Mouse (Mus musculus) ovary, postnatal 10 days (tissue): ENCODE data around the gene Usp46.

ENCODE experiments used
- DNase-seq: peaks from one replicate; pipeline ENCODE4 v3.0.0; 2022; ENCODE audit warnings: low spot score

Usp46 gene

GRCm38 (mm10) chr5:74068714-74069321 is 587 bp upstream of the Usp46 start:
- no peak for DNase-seq

DNA sequence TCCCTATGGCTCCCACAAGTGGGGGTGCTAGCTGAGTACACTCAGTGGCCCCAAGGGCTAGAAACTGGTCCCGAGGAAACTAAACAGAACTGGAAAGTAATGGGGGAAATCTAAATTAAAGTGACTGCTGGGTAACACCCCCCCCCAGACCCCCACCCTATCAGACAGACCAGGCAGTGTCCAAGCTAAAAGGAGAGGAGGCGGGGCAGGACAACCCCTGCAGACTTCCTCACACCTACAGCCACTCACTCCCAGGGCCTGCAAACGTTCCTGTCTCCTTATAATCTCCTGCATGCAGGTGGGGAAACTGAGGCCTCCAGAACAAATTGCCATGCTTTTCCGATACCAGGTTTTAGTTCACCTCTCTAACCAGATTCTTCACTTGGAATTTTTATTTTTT is 885 bp downstream of the Usp46 start:
- DNase-seq, result no peak

DNA sequence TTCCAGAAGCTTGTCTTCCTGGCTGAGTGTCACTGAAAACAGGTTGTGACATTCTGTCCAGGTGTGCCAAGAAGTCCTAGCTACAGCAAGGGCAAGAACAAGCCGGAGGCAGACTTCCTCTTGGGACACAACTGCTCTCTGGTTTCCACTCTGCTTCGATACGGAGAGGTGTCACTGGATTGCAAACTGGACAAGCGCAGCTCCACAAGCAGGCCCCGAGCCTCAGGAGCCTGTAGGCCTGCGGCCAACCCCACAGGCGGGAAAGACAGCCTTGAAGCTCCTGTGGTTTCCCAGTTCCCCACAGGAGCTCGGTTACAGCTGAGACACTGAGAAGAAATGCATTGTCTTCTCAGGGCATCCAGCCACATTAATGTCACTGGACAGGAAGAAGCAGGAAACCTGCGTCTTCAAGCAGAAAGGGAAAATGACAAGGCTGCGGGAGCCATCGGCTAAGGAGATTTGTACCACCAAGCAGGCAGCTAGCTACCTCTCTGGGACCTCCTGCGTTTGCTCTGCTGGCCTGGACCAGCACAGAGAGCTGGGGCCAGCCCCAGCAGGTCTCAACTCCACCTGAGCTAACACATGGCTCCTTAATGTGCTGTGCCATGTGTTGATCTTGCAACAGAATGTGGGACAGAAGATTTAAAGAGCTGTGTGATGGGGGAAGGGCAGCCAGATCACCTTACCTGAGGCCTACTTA is 1.7 kb downstream of the Usp46 start:
- DNase-seq, result no peak

DNA sequence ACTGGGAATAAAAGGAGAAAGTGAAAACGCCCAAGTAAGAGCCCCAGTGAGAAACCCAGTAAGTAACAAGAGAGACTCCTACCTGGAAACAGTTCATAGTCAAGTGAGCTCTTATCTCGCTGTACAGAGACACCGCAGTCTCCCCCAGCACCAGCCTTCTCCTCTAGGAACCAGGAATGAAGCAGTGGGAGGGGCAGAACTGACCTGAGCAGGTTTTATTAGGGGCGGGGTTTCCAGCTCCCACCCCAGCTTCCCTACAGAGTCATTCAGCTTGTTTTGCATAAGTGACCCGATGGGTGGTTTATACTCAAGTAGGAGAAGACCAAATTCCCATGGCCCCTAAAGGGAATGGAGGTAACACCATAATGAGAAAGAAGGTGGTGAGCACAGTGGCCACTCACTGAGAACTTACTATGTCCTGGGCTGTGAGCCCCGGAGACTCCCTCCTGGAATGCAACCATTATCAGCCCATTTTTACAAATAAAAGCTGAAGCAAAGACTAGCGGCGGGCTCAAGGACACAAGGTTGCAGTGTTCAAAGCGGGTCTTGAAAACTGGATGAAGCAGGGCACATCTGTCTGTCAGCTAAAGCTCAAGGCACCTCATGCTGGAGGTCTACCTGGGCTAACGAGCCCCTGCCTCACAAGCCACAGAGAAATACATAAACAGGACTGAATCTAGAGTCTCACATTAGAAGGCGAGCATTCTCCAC is 2.5 kb downstream of the Usp46 start:
- no peak for DNase-seq

- DNase-seq, result no peak
Measured at GRCm38 (mm10) chr5:74064844-74065243, 3.4 kb downstream of the Usp46 start.

- no peak for DNase-seq
Measured at GRCm38 (mm10) chr5:74063226-74063747, 4.9 kb downstream of the Usp46 start.

DNA sequence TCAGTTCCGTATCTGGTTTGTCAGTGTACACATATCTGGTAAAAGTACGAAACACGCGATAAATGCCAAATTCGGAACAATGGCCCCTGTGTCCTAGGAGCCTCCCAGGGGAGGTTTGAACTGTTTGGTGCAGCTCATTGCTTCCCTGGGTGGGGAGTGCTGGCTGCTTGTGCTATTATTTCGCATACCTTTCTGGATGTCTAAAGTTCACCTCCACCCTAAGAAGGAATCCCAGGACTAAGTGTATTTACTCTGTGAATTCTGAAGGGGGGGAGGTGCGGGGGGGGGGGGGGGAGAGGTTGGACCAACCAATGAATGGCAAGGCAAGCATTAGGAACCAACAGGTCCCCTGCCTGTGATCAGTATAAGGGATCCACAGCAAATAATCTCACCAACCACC is 6.0 kb downstream of the Usp46 start:
- DNase-seq, result no peak

DNA sequence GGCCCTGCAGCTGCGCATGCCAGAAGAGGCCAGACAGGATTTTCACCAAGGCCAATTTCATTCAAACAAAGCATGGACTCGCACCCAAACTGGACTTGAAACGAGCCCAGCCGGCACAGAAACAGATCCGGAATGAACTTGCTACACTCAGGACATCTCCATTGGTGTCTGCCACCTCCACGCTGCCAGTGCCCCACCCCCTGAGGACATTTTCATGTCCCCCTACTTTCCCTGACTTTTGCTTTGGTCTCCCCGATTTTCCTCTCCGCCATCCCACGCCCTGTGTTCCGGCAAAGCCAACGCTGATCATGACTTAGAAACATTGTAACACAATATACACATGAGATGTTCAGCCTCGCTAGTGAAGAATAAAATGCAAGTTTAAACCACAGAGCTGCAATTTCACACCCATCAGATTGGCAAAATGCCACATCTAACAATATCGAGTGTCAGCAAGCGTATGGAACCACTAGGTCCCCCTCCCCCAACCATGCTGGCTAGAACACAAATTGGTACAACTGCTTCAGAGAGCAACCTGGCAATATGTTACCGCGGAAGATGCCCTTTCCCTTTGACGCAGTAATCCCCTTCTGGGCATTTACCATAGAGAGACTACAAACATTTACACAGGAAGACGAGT is 6.7 kb downstream of the Usp46 start:
- DNase-seq, result no peak

DNA sequence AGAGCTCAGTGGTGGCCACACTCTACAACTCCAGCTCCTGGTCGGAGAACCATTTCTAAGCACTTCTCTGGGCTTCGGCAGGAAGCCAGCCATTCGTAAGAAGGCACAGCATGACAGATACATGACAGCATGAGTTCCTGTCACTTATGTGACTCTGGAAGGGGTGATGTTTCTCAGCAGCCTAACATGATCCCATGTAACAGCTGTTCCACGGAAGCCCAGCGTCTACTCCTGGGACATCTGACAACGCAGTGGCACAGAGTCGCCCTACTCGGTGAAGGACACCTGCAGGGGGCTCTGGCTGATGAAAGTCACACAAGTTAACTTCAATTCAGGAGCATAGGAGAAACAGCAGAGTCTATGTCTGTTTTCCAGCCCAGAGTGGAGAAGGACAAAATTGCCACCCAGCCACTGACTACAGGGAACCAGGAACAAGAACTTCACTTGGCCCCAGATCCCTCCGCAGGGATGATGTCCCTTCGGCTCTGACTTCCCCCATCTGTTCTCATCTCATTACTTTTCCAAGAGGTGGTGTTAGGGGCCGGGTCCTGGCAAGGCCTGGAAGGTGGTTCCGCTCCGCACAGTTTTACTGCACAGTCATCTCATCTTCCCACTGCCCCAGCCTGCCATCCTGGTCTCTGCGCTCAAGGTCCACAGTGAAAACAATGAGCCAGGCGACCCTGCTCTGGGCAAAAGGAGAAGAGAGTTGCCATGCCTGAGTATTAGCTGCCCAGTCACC is 15.9 kb downstream of the Usp46 start:
- no peak for DNase-seq

- no peak for DNase-seq
Measured at GRCm38 (mm10) chr5:74051394-74052170, 16.6 kb downstream of the Usp46 start.

GRCm38 (mm10) chr5:74050903-74051302 is 17.3 kb downstream of the Usp46 start:
- no peak for DNase-seq

DNA sequence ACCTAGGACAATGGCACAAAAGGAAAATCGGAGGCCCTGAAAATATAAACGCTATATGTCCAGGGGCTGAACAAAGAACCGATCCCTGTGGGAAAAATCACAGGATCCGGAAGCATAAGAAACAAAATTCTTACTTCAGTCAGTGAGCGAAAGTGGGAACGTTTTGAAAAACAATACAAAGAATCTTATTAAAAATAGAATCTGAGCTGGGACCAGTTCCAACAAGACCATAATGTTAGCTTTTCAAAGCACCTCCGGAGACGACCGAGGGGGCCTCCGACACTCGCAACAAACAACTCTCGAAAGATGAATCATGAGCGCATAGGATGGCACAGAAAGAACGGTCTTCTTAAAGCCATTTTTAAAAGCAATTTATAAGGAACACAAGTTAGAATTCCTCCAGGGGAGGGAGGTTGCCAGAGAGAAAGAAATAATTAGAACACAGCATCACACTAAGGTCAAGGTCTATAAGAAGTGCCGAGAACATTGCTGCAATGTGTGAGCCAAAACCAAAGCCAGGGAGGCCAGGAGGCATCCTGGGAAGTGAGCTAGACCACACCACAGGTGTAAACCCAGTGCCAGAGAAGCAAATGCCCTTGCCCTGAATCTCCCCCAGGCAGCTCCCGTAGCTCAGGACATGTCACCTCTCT is 19.3 kb downstream of the Usp46 start:
- no peak for DNase-seq

- no peak for DNase-seq
Measured at GRCm38 (mm10) chr5:74044591-74044990, 23.6 kb downstream of the Usp46 start.

DNA sequence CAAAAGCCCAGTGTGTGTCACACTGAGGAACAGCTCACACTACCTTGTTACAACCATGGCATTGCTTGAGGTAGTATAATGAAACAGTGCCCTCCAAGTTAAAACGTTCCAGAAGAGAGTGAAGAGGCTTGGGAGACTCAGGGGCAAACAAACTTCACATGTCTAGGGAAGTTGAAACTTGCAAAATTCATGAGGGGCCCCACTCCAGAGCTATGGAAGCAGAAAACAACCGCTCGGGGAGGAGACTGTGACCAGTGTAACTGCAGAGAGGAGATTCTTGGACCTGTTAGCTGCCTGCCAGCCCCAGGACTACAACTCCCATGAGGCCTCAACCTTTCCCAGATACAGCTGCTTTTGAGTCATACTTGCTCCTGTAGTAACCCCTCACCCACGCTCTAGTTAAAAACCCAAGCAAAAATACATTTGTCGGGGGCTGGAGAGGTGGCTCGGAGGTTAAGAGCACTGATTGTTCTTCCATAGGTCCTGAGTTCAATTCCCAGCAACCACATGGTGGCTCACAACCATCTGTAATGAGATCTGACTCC is 25.4 kb downstream of the Usp46 start:
- DNase-seq, result no peak

- DNase-seq, result no peak
Measured at GRCm38 (mm10) chr5:74040541-74040940, 27.7 kb downstream of the Usp46 start.

GRCm38 (mm10) chr5:74035454-74035853 is 32.8 kb downstream of the Usp46 start:
- DNase-seq, result no peak

DNA sequence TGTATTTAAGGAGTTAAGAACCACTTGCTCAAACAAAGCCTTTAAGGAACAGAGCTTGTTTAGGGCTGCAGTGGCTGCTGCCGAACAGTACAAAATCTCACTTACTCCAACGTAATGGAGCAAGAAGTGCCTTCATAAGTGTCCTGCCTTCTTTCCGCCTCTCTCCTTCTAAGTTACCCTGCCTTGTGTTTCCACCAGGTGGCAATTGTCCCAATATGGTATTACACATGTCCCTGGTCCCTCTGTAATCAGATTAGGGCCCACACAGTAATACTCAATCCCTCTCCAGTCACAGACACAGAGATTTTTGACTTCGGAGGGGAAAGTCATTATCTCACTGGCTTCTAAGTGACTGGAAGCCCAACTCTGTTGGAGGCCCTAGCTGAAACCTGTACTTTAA is 34.1 kb downstream of the Usp46 start:
- no peak for DNase-seq

GRCm38 (mm10) chr5:74029787-74030186 is 38.4 kb downstream of the Usp46 start:
- no peak for DNase-seq

DNA sequence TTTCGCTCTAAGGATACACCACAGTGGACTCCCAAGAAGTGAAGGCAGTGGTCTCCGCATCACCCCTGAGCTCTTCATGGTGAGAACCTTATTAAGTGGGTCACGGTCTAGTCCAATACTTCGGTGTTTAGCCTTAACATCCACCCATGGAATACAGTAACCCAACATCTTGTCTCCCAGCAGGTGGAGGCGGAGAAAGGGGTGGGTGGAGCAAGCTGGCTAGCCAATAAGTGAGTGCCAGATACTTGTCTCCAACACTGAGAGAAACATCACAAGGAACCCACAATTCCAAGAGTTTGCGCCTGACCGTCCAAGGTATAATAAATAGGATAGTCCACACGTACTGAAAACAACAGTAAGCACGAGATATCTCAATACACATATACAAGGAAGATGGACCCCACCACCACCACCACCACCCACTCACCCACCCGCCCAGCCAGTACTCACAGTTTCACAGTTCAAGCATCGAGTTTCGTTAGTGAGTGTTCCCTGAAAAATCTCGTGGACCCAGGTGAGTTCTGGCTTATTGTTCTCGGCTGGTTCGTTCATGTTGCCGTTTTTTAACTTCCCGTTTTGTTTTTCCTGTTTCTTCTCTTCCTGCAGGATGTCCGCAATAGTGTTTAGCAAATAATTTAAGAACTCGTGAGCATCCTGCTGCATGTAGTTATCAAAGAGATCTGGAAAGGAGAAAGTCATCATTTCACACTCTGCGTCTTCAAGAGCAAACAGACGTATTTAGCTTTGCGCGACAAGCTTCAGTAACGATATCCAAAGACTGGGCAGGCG is 39.3 kb downstream of the Usp46 start:
- no peak for DNase-seq

DNA sequence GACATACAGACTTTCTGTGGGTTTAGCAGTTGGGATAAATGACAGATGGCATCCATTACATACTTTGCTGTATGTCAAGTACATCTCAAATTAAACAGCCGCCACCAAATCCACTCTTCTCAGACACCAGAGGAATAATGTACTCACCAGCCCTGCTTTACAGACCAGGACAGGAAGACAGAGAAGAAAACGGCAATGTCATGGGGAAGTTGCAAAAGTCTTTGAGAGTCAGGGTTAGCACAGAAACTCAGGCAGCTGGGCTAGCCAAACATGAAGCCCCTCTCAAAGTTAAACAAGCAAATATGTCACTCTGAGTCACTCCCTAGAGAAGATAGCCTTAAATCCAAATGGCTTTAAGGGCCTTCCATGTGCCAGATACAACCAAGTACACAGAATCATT is 40.0 kb downstream of the Usp46 start:
- DNase-seq, result no peak
